Mouse (Mus musculus): ENCODE data around the gene Hsbp1. TPM values are rescaled to one million over a fixed set of nuclear protein-coding genes. Genes with fewer than 3 reads are reported as not detected.
"Not testable (repeated sequence)": the region's sequence is repeated elsewhere in the genome, so short reads cannot be mapped to it uniquely, and the experiment has no call there.

Hsbp1 gene
- polyA plus RNA-seq, 1 experiment from 2014 or later = 177 TPM

GRCm38 (mm10) chr8:119360686-119361295 is 16.5 kb downstream of the Hsbp1 start:
- WGBS = 61% methylated on average over 8 of the region's 8 CpGs
- no peak for DNase-seq (ENCODE audit: low spot score)
- H3K4me1 ChIP-seq (replicated peaks; ENCODE audit: control insufficient read depth, insufficient read depth, low read length) = no peaks in the 10 kb centered on the region

GRCm38 (mm10) chr8:119374716-119375115 is 30.4 kb downstream of the Hsbp1 start:
- not testable (repeated sequence) for ATAC-seq (replicated peaks; ENCODE audit: low FRiP score); H3K9ac ChIP-seq (ENCODE audit: low read depth, low read length); H3K9me3 ChIP-seq (ENCODE audit: control insufficient read depth, low read length); H3K4me2 ChIP-seq; H3K4me3 ChIP-seq (ENCODE audit: low read depth, low read length); H3K27me3 ChIP-seq (replicated peaks; ENCODE audit: control insufficient read depth, insufficient read depth, low read length); DNase-seq (ENCODE audit: low spot score); H3K4me1 ChIP-seq (replicated peaks; ENCODE audit: control insufficient read depth, insufficient read depth, low read length); H3K36me3 ChIP-seq (ENCODE audit: control insufficient read depth, insufficient read depth, low read length); H3K27ac ChIP-seq (ENCODE audit: low read depth, low read length)
- 75% methylated on average over 9 of the region's 9 CpGs for WGBS

More at GRCm38 (mm10) chr8:119360686-119361295, 16.5 kb downstream of the Hsbp1 start:
- Histone ChIP-seq H3K36me3 (ENCODE audit: control insufficient read depth, insufficient read depth, low read length) (no peaks in the 10 kb centered on the region), H3K9me3 (ENCODE audit: control insufficient read depth, low read length) (no peaks in the 10 kb centered on the region), H3K9ac (ENCODE audit: low read depth, low read length) (no peak overlapping the region), H3K4me2 (no peak overlapping the region), H3K4me3 (ENCODE audit: low read depth, low read length) (no peak overlapping the region), H3K27ac (ENCODE audit: low read depth, low read length) (no peak overlapping the region), H3K27me3 (replicated peaks; ENCODE audit: control insufficient read depth, insufficient read depth, low read length) (no peaks in the 10 kb centered on the region)
- no peak for ATAC-seq (replicated peaks; ENCODE audit: low FRiP score)

GRCm38 (mm10) chr8:119378476-119378875 is 34.2 kb downstream of the Hsbp1 start:
- Histone ChIP-seq H3K9me3 (ENCODE audit: control insufficient read depth, low read length) (no peaks in the 10 kb centered on the region), H3K4me3 (ENCODE audit: low read depth, low read length) (no peak overlapping the region), H3K9ac (ENCODE audit: low read depth, low read length) (no peak overlapping the region), H3K4me1 (replicated peaks; ENCODE audit: control insufficient read depth, insufficient read depth, low read length) (no peaks in the 10 kb centered on the region), H3K4me2 (no peak overlapping the region), H3K27ac (ENCODE audit: low read depth, low read length) (no peak overlapping the region), H3K36me3 (ENCODE audit: control insufficient read depth, insufficient read depth, low read length) (no peaks in the 10 kb centered on the region), H3K27me3 (replicated peaks; ENCODE audit: control insufficient read depth, insufficient read depth, low read length) (no peaks in the 10 kb centered on the region)
- no peak for ATAC-seq (replicated peaks; ENCODE audit: low FRiP score)
- WGBS = 72% methylated on average over 7 of the region's 7 CpGs
- DNase-seq (ENCODE audit: low spot score) = no peak

GRCm38 (mm10) chr8:119380619-119381018 is 36.3 kb downstream of the Hsbp1 start:
- Histone ChIP-seq H3K4me2 (no peak overlapping the region), H3K4me1 (replicated peaks; ENCODE audit: control insufficient read depth, insufficient read depth, low read length) (no peaks in the 10 kb centered on the region), H3K36me3 (ENCODE audit: control insufficient read depth, insufficient read depth, low read length) (no peaks in the 10 kb centered on the region), H3K4me3 (ENCODE audit: low read depth, low read length) (no peak overlapping the region), H3K9me3 (ENCODE audit: control insufficient read depth, low read length) (no peaks in the 10 kb centered on the region), H3K27ac (ENCODE audit: low read depth, low read length) (no peak overlapping the region), H3K27me3 (replicated peaks; ENCODE audit: control insufficient read depth, insufficient read depth, low read length) (no peaks in the 10 kb centered on the region), H3K9ac (ENCODE audit: low read depth, low read length) (no peak overlapping the region)
- WGBS = 34% methylated on average over 4 of the region's 4 CpGs
- DNase-seq (ENCODE audit: low spot score) (no peak), ATAC-seq (replicated peaks; ENCODE audit: low FRiP score) (no peak)

- Histone ChIP-seq H3K4me2 (no peak overlapping the region), H3K36me3 (ENCODE audit: control insufficient read depth, insufficient read depth, low read length) (no peaks in the 10 kb centered on the region), H3K4me3 (ENCODE audit: low read depth, low read length) (no peak overlapping the region), H3K9ac (ENCODE audit: low read depth, low read length) (no peak overlapping the region), H3K27me3 (replicated peaks; ENCODE audit: control insufficient read depth, insufficient read depth, low read length) (no peaks in the 10 kb centered on the region), H3K9me3 (ENCODE audit: control insufficient read depth, low read length) (no peaks in the 10 kb centered on the region), H3K27ac (ENCODE audit: low read depth, low read length) (no peak overlapping the region), H3K4me1 (replicated peaks; ENCODE audit: control insufficient read depth, insufficient read depth, low read length) (no peaks in the 10 kb centered on the region)
- DNase-seq (ENCODE audit: low spot score) (no peak), ATAC-seq (replicated peaks; ENCODE audit: low FRiP score) (no peak)
- 25% methylated on average over 10 of the region's 10 CpGs for WGBS
These were observed 40.2 kb downstream of the Hsbp1 start for GRCm38 (mm10) chr8:119384478-119384877.

- H3K4me3 ChIP-seq (ENCODE audit: low read depth, low read length) = no peak overlapping the region
- no peak overlapping the region for H3K27ac ChIP-seq (ENCODE audit: low read depth, low read length)
- no peak overlapping the region for H3K4me2 ChIP-seq
- DNase-seq (ENCODE audit: low spot score) (no peak), ATAC-seq (replicated peaks; ENCODE audit: low FRiP score) (no peak)
- no peaks in the 10 kb centered on the region for H3K27me3 ChIP-seq (replicated peaks; ENCODE audit: control insufficient read depth, insufficient read depth, low read length)
- WGBS = 69% methylated on average over 6 of the region's 6 CpGs
- no peak overlapping the region for H3K9ac ChIP-seq (ENCODE audit: low read depth, low read length)
- H3K4me1 ChIP-seq (replicated peaks; ENCODE audit: control insufficient read depth, insufficient read depth, low read length) = no peaks in the 10 kb centered on the region
- H3K9me3 ChIP-seq (ENCODE audit: control insufficient read depth, low read length) = no peaks in the 10 kb centered on the region
- H3K36me3 ChIP-seq (ENCODE audit: control insufficient read depth, insufficient read depth, low read length) = no peaks in the 10 kb centered on the region
These were observed 41.6 kb downstream of the Hsbp1 start for GRCm38 (mm10) chr8:119385854-119386253.

GRCm38 (mm10) chr8:119386988-119387387 is 42.7 kb downstream of the Hsbp1 start:
- 72% methylated on average over 6 of the region's 6 CpGs for WGBS
- no peak for DNase-seq (ENCODE audit: low spot score)
- Histone ChIP-seq H3K9me3 (ENCODE audit: control insufficient read depth, low read length) (no peaks in the 10 kb centered on the region), H3K27me3 (replicated peaks; ENCODE audit: control insufficient read depth, insufficient read depth, low read length) (no peaks in the 10 kb centered on the region), H3K4me2 (no peak overlapping the region), H3K36me3 (ENCODE audit: control insufficient read depth, insufficient read depth, low read length) (no peaks in the 10 kb centered on the region), H3K4me3 (ENCODE audit: low read depth, low read length) (no peak overlapping the region), H3K4me1 (replicated peaks; ENCODE audit: control insufficient read depth, insufficient read depth, low read length) (no peaks in the 10 kb centered on the region), H3K9ac (ENCODE audit: low read depth, low read length) (no peak overlapping the region), H3K27ac (ENCODE audit: low read depth, low read length) (no peak overlapping the region)
- ATAC-seq (replicated peaks; ENCODE audit: low FRiP score) = no peak

GRCm38 (mm10) chr8:119394097-119394496 is 49.8 kb downstream of the Hsbp1 start:
- Histone ChIP-seq H3K27ac (ENCODE audit: low read depth, low read length) (no peak overlapping the region), H3K4me1 (replicated peaks; ENCODE audit: control insufficient read depth, insufficient read depth, low read length) (peaks cover 4% of the 10 kb centered on the region), H3K27me3 (replicated peaks; ENCODE audit: control insufficient read depth, insufficient read depth, low read length) (no peaks in the 10 kb centered on the region), H3K4me2 (peak overlapping the region; percentile 97), H3K9me3 (ENCODE audit: control insufficient read depth, low read length) (no peaks in the 10 kb centered on the region), H3K4me3 (ENCODE audit: low read depth, low read length) (peak overlapping the region; percentile 66), H3K36me3 (ENCODE audit: control insufficient read depth, insufficient read depth, low read length) (no peaks in the 10 kb centered on the region), H3K9ac (ENCODE audit: low read depth, low read length) (peak overlapping the region; percentile 70)
- 74% methylated on average over 9 of the region's 9 CpGs for WGBS
- DNase-seq (ENCODE audit: low spot score) (no peak), ATAC-seq (replicated peaks; ENCODE audit: low FRiP score) (peak; percentile 8; the same call in 1 of the 2 replicates)

- Histone ChIP-seq H3K4me3 (ENCODE audit: low read depth, low read length) (peak within 1 kb of the TSS; percentile 66), H3K4me1 (replicated peaks; ENCODE audit: control insufficient read depth, insufficient read depth, low read length) (peaks cover 4% of the 10 kb centered on the region), H3K27ac (ENCODE audit: low read depth, low read length) (peak within 1 kb of the TSS; percentile 82), H3K9me3 (ENCODE audit: control insufficient read depth, low read length) (no peaks in the 10 kb centered on the region), H3K9ac (ENCODE audit: low read depth, low read length) (peak within 1 kb of the TSS; percentile 70), H3K4me2 (peak within 1 kb of the TSS; percentile 97), H3K36me3 (ENCODE audit: control insufficient read depth, insufficient read depth, low read length) (no peaks in the 10 kb centered on the region), H3K27me3 (replicated peaks; ENCODE audit: control insufficient read depth, insufficient read depth, low read length) (no peaks in the 10 kb centered on the region)
- ATAC-seq (replicated peaks; ENCODE audit: low FRiP score) = peak; percentile 94
- 3% methylated on average over 44 of the region's 44 CpGs for WGBS
- DNase-seq (ENCODE audit: low spot score) = peak; percentile 92
These were observed 50.3 kb downstream of the Hsbp1 start, which contains the start of gene Mlycd for GRCm38 (mm10) chr8:119394524-119395026. Mlycd (plus strand) TSS chr8:119394878.

All from liver, embryonic 11.5 days (tissue).